Mouse (Mus musculus) layer of hippocampus, postnatal 36 days (tissue): ENCODE results near the gene Ppa2. TPM values are rescaled to one million over a fixed set of nuclear protein-coding genes. Genes with fewer than 3 reads are reported as not detected.

ENCODE experiments used
- DNase-seq, 2 experiments: peaks; one replicate each; pipeline ENCODE4 v3.0.0; 2022
- total RNA-seq, 2 experiments: library from RNA; stranded (reverse); gene quantifications; 2 replicates each; pipeline ENCODE4 v1.2.3; 2021

Ppa2 gene
- total RNA-seq, 2 experiments from 2014 or later, result 45.7 to 53.0 TPM

- DNase-seq, result no peak
These were observed 93.9 kb downstream of the Ppa2 start for GRCm38 (mm10) chr3:133403849-133404248.

- no peak for DNase-seq
These were observed 95.7 kb downstream of the Ppa2 start for GRCm38 (mm10) chr3:133405636-133406035.

GRCm38 (mm10) chr3:133406248-133406647, 96.3 kb downstream of the Ppa2 start:
- DNase-seq, result no peak

GRCm38 (mm10) chr3:133411123-133411675, 101.3 kb downstream of the Ppa2 start:
- DNase-seq, result no peak

GRCm38 (mm10) chr3:133411768-133412167, 101.9 kb downstream of the Ppa2 start:
- DNase-seq, result no peak

- no peak for DNase-seq
These were observed 104.8 kb downstream of the Ppa2 start for GRCm38 (mm10) chr3:133414747-133415146.

- DNase-seq, result no peak
These were observed 113.2 kb downstream of the Ppa2 start for GRCm38 (mm10) chr3:133423073-133423472.

Other genes with a start within 250 kb of the Ppa2 start
- gene Ints12, start 218.3 kb upstream of the Ppa2 start, total RNA-seq, result 10 to 100 TPM; 10.7 to 13.4 TPM
- 1 to 10 TPM; 9.7 TPM for gene Gstcd, start 218.1 kb upstream of the Ppa2 start, total RNA-seq
- gene Arhgef38, start 75.2 kb upstream of the Ppa2 start, total RNA-seq, result not detected
- 10 to 100 TPM; 42.4 to 46.6 TPM for gene Tet2, start 235.0 kb downstream of the Ppa2 start, total RNA-seq